Mouse (Mus musculus) heart, adult 9 months (tissue): ENCODE measurements around the gene Trpm5.

ENCODE experiments used
- DNase-seq, 2 experiments: peaks; one replicate each; pipeline ENCODE4 v3.0.0; 2022; ENCODE audit warnings: low spot score in 2 of 2

Gene Trpm5

DNA sequence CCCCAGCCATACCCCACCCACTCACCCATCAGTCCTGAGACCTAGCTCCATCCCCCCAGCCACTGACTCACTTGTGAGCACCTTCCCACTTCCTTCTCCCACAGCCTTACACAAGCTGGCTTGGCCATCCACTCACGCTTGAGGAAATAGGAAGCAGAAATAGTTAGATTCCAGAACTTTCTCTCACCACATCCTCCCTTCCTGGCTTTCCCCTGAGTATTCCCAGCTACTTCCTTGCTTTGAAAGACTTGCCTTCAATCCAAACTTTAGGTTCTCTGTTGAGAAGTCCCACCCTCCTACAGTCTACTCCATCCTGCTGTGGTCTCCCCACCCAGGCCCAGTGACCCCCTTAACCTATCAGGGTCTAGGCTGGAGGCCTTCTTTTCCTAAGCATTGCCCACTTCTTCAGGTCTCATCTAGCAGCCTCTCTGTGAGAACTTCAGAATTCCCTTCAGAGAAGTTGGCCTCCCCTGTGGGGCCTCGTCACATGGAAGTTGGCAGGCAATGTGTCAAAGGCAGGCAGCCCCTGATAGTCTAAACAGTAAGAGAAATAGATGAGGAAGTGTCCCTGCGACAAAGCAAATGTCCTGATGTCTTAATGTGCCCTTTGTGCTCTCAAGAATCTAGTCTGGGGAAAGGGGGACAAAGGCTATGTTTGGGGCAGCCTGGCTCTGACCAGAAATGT is 53.2 kb downstream of the Trpm5 start:
- peak; percentile 63 to 79 for DNase-seq

- DNase-seq = no peak
Observed at GRCm38 (mm10) chr7:143040561-143040960, 53.9 kb downstream of the Trpm5 start.

DNA sequence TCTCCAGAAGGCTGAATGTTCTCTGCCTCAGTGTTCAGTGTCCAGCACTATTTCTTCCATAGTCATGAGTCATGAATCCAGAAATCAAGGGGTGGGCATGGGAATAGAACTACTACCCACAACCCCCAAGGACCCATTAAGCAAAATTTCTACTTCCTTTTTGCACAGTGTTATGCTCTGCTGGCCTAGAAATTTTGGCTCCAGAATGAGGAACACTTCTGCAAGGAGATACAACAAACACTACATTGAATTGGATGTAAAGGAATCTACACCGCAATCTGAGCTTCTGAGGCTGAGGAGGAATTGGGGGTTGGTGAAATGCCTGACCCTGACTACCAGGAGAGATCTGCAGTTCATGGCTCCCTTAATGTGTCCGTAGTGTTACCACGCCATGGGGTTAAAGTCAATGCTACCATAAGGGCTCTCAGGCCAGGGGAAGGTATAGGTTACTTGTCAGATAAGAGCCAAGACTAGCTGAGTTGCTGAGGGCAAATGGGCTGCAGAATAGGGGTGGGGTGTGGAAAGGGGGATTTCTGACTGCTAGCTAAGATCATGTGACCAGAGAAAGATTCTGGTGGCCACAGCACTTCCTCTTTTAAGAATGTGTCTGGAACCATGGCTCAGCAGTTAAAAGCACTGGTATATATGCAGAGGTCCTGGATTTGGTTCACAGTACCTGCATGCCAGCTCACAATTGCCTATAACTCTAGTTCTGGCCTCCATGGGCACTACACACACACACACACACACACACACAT is 56.1 kb downstream of the Trpm5 start:
- DNase-seq = no peak

DNA sequence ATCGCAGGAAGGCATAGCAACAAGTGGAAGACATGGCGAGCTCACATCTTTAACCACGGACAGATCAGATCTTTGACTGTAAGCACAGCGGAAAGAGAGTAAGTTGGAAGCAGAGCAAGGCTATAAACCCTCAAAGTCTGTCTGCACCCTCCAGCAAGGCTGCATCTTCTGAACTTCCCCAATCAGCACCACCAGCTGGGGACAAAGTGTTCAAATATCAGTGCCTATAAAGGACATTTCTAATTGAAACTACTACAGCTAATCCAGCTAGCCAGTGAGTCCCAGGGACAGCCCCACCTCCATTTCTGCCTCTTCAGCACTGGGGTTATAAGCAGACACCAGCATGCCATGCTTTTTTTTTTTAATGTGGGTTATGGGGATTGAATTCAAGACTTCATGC is 57.1 kb downstream of the Trpm5 start:
- DNase-seq = no peak

DNA sequence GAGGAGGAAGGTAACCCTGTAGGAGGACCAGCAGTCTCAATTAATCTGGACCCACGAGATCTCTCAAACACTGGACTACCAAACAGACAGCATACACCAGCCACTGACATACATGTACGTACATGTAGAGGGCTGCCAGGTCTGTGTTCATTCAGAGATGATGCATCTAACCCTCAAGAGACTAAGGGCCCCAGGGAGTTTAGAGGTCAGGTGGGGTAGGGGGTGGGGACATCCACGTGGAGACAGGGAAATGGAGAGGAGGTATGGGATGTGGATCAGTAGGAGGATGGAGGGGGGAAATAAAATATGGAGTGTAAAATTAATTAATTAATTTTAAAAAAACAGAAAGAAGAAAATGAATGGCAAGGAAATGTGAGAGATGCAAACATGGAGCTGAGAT is 57.7 kb downstream of the Trpm5 start:
- no peak for DNase-seq

DNA sequence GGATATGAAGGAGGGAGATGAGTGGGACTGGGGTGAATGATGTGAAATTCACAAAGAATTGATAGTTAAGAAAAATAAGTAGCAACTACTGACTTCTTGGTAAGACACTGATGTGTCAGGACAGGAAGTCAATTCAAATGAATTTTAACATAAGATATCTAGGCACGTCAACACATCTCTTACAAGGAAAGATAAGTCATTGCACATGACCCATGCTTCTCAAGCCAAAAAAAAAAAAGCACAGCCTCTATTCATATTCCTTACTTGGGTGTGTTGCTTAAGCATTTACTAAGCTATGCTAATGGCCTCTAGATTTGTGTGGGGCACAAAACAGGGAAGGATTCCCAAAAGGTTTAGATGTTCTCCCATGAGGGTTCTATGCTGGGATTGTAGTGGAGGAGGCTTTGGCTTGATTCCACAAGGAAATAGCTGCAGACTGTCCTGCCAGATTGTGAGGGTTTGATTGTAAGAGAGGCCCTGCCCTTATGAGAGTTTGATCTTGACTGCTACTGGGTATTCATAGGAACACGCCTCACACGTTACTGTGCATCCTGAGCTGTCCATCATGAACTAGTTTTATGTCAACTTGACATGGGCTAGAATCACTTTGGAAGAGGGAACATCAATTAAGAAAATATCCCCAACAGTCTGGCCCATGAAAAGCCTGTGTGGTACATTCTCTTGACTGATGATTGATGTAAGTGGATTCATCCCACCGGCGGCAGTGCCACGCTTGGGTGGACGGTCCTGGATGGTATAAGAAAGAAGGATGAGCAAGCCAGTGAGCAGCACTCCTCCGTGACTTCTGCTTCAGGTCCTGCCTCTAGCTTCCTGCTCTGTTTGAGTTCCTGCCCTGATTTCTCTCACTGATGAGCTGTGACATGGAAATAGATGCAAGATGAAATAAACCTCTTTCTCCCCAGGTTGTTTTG is 59.7 kb downstream of the Trpm5 start:
- peak; percentile 59 to 68 for DNase-seq

- DNase-seq = no peak
Observed at GRCm38 (mm10) chr7:143034112-143034511, 60.3 kb downstream of the Trpm5 start.

- peak in 1 of 2 experiments; percentile 47 for DNase-seq
Observed at GRCm38 (mm10) chr7:143033581-143033980, 60.9 kb downstream of the Trpm5 start.

DNA sequence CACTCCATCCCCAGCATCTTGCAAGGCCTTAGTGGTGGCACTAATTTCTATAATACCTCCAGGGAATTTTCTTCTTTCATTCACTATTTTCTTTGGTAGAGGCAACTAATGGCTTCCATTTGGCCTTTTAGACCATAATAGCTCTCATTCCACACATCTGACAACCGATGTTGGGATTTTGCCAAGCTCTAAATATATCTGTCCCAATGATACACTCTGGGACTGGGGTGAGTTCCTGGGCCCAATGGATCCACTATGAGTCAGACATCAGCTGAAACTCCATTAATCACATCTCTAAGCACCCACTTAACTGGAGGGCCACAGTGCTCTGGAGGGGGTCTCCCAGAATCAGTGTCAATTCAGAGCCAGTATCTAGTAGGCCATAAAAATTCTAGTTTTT is 62.6 kb downstream of the Trpm5 start:
- peak; percentile 51 to 57 for DNase-seq

DNA sequence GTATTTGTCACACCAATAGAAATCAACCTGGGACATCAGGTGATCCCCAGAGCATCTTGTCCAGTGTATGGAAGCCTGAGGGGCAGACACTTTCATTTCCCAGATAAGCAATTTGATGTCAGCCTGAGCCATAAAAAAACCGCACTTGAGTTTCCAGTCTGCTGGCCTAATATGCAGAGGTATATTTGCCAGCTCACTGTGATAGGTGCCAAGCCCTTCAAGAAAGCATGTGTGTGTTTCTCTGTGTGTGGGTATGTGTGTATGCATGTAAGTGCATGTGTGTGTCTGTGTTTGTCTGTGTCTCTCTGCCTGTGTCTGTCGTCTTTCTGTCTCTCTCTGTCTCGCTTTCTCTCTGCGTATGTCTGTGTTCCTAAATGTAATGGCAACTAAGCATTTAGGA is 67.2 kb downstream of the Trpm5 start:
- DNase-seq = no peak

DNA sequence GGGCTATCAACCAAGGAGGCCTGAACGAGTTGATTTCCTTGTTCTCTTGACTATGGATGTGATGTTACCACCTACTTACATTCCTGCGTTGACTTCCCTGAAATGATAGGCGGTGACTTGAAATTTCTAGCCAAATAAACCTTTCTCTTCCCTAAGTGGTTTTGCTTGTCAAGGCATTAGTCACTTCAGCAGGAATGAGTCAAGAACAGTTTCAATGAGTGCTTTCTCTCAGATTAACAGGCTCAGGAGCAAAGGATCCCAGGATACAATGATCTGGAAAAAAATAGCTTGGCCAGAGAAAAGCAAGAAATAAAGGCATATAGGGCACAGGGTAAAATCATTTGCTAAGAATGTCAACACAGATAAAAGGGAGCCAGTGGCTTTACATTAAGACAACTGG is 68.9 kb downstream of the Trpm5 start:
- no peak for DNase-seq

DNA sequence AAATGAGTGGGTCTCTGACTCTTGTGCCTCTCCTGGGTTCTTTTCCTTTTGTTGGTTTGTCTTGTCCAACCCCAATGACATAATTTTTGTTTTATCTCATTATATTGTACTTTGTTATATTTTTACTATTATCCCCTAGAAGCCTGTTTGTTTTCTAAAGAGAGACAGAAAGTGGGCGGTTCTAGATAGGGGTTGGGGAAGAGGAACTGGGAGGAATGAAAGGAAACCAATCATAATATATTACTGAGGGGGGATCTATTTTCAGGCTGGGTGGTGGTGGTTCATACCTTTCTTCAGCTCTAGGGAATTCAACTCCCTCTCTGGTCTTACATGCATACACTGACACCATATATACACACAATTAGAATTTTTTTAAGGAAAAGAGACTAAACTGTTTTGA is 70.1 kb downstream of the Trpm5 start:
- DNase-seq = no peak

- no peak for DNase-seq
Observed at GRCm38 (mm10) chr7:143023499-143023898, 70.9 kb downstream of the Trpm5 start.

- DNase-seq = no peak
Observed at GRCm38 (mm10) chr7:143021356-143022164, 72.9 kb downstream of the Trpm5 start.

- DNase-seq = no peak
Observed at GRCm38 (mm10) chr7:143020764-143021163, 73.7 kb downstream of the Trpm5 start.

- DNase-seq = no peak
Observed at GRCm38 (mm10) chr7:143020040-143020439, 74.4 kb downstream of the Trpm5 start.
